Mouse (Mus musculus): Measurements from ENCODE around the gene Eprs.

GRCm38 (mm10) chr1:185358211-185358610 is 4.6 kb upstream of the Eprs start:
- TF ChIP-seq CTCF (IDR thresholded peaks at IDR 0.05; ENCODE audit: borderline replicate concordance, control insufficient read depth, extremely low read depth, insufficient read depth, low read length, poor library complexity), result no peak
- TF ChIP-seq POLR2A (IDR thresholded peaks at IDR 0.05; ENCODE audit: control insufficient read depth, extremely low read depth, insufficient read depth, low read length, poor library complexity), result no peak

Measured in thymus, adult 2 months (tissue).